Mouse (Mus musculus): Measurements from ENCODE around the gene Gulp1. TPM values are rescaled to one million over a fixed set of nuclear protein-coding genes. Genes with fewer than 3 reads are reported as not detected.

Gene Gulp1
- 12.3 TPM for polyA plus RNA-seq (2014; fragmentation: Illumina TruSeq; extraction: RNeasy Lipid Tissue Mini Kit (QIAGEN cat#74804); ENCODE audit: low read depth, low replicate concordance)

GRCm38 (mm10) chr1:44551461-44552370 lies at the start of gene Gulp1:
Gulp1 (plus strand) TSS chr1:44551511.

All from adipose tissue, adult 10 weeks (tissue).